Mouse (Mus musculus) leukemia stem cell, adult 10-12 weeks (primary cell): Measurements from ENCODE around the gene Ddrgk1. TPM values are rescaled to one million over a fixed set of nuclear protein-coding genes. Genes with fewer than 3 reads are reported as not detected.

ENCODE experiments used
- polyA plus RNA-seq: library from polyadenylated mRNA; stranded (reverse); fragments of >175 nt; gene quantifications from 2 replicates; pipeline ENCODE4 v1.2.3, GENCODE M21; 2012; ENCODE audit warnings: low replicate concordance

Gene Ddrgk1
- polyA plus RNA-seq: 111 and 170 TPM in 2 replicates

GRCm38 (mm10) chr2:130664102-130664701, at the start of gene Ddrgk1:
Gene Ddrgk1, minus strand, starts transcription at chr2:130664659.

GRCm38 (mm10) chr2:130697153-130697810, 32.8 kb upstream of the Ddrgk1 start, which contains the start of gene Slc4a11:
Gene Slc4a11, minus strand, starts transcription at chr2:130697519.

GRCm38 (mm10) chr2:130667559-130667958, 3.1 kb upstream of the Ddrgk1 start, which contains the start of gene Itpa:
Gene Itpa, plus strand, starts transcription at chr2:130667610.

GRCm38 (mm10) chr2:130642684-130643369, 21.6 kb downstream of the Ddrgk1 start, which contains the start of gene Lzts3:
Gene Lzts3, minus strand, starts transcription at chr2:130642803.

GRCm38 (mm10) chr2:130629839-130630203, 34.6 kb downstream of the Ddrgk1 start, which contains the start of the genes Fastkd5 and Ubox5:
Gene Fastkd5, minus strand, starts transcription at chr2:130630027.
Gene Ubox5, minus strand, starts transcription at chr2:130630038.

Other genes with a start within 250 kb of the Ddrgk1 start
- gene Vps16, start 240.3 kb downstream of the Ddrgk1 start, polyA plus RNA-seq: 7.0 and 7.9 TPM in 2 replicates
- gene Pced1a, start 240.0 kb downstream of the Ddrgk1 start, polyA plus RNA-seq: 6.0 and 7.3 TPM in 2 replicates
- gene Ptpra, start 214.4 kb downstream of the Ddrgk1 start, polyA plus RNA-seq: 9.8 and 19.8 TPM in 2 replicates
- gene Mrps26, start 100.9 kb downstream of the Ddrgk1 start, polyA plus RNA-seq: 88.7 and 188 TPM in 2 replicates
- 0.73 TPM in 1 of 2 replicates, not detected in the other for gene Oxt, start 88.5 kb downstream of the Ddrgk1 start, polyA plus RNA-seq
- gene Avp, start 82.1 kb downstream of the Ddrgk1 start, polyA plus RNA-seq: not detected in 2 replicates
- 0.09 and 1.7 TPM in 2 replicates for gene Fastkd5, start 34.6 kb downstream of the Ddrgk1 start, polyA plus RNA-seq
- 2.0 and 3.0 TPM in 2 replicates for gene Ubox5, start 34.6 kb downstream of the Ddrgk1 start, polyA plus RNA-seq
- gene Lzts3, start 21.9 kb downstream of the Ddrgk1 start, polyA plus RNA-seq: 4.3 and 5.1 TPM in 2 replicates
- gene Itpa, start 3.0 kb upstream of the Ddrgk1 start, polyA plus RNA-seq: 4.7 and 10.8 TPM in 2 replicates
- gene Slc4a11, start 32.9 kb upstream of the Ddrgk1 start, polyA plus RNA-seq: 0.40 and 0.55 TPM in 2 replicates
- 5.3 and 8.8 TPM in 2 replicates for gene 4930402H24Rik, start 241.7 kb upstream of the Ddrgk1 start, polyA plus RNA-seq
- 1.9 and 3.6 TPM in 2 replicates for gene Atrn, start 241.8 kb upstream of the Ddrgk1 start, polyA plus RNA-seq